In the genomic region with DNA sequence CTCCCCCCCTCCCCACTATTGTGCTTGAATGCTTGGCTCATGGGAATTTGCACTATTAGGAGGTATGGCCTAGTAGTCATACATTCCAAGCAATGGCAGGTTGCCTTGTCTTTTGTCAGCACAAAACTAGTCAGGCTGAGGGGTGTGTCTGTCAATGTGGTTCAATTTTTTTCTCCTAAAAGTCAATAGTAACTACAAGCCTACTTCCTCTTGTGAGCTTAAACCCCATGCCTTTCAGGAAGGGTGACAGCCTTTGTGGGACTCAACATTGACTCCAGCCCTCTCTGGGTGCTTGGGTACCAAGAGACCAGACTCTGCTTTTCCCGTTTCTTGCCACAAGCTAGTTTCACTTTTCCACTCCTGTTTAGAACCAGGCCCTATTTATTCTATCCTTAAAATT, we compare ENCODE assay signal across 26 mouse cellular contexts.
A peak's percentile ranks its signal among the peaks of the same experiment; 100 is the strongest.
DNase-seq lines count a peak whose midpoint lies in the region; ATAC-seq and TF ChIP-seq lines count a peak whose summit lies in the region.
"Had no signal": no experiment of that assay in that cellular context is flagged by ENCODE, and none has a peak within 500 bp of the region (broad histone marks: within the 10 kb centered on the region; RNA-seq: fewer than 3 reads in every experiment).

No protein-coding gene starts in this region.

- TF ChIP-seq POLR2A in heart, adult 2 months (IDR thresholded peaks at IDR 0.05; ENCODE audit: insufficient read depth, low read depth, low read length), result no peak

- DNase-seq in heart, adult 2 months, result no peak
- DNase-seq in heart, postnatal 4 days, result no peak
- peak; percentile 48 for DNase-seq in 3T3-L1 (ENCODE audit: low read depth, low spot score)
- DNase-seq in NIH3T3 (ENCODE audit: low read depth), result peak; percentile 48
- no peak for DNase-seq in layer of hippocampus, adult 18-20 months (ENCODE audit: low spot score in 2 of 2)
- DNase-seq in adrenal gland, postnatal 25 days, result no peak
- DNase-seq: adrenal gland, postnatal 10 days; B cell, adult 2 months; cerebellum, adult 8-10 months; gastrocnemius, postnatal 36 days; kidney, adult 2 months; kidney, postnatal 14 days; lung, adult 18-20 months; lung, postnatal 14 days; right cerebral cortex, postnatal 14 days; spleen, adult 18-20 months; thymus, adult 2 months had no signal

- TF ChIP-seq EP300 in heart, adult 2 months (IDR thresholded peaks at IDR 0.05; ENCODE audit: insufficient read depth, low read depth, low read length), result no peak

- intact Hi-C loops in heart, adult 2 months (cut with DNase I), result no loop called here

- no peak overlapping the region for H3K4me2 ChIP-seq in intestine, embryonic 15.5 days (replicated peaks)
- H3K4me2 ChIP-seq: hindbrain, embryonic 12.5 days; liver, embryonic 11.5 days; neural tube, embryonic 15.5 days had no signal

- H3K36me3 ChIP-seq in heart, adult 2 months (ENCODE audit: control insufficient read depth, insufficient read depth, low read length), result peaks cover 41% of the 10 kb centered on the region
- no peaks in the 10 kb centered on the region for H3K36me3 ChIP-seq in macrophage (ENCODE audit: inconsistent target)
- H3K36me3 ChIP-seq in intestine, embryonic 15.5 days, result no peaks in the 10 kb centered on the region
- H3K36me3 ChIP-seq: hindbrain, embryonic 12.5 days; neural tube, embryonic 15.5 days had no signal

- no peak overlapping the region for H3K4me3 ChIP-seq in heart, adult 2 months
- H3K4me3 ChIP-seq in macrophage (ENCODE audit: inconsistent target), result no peak overlapping the region
- no peak overlapping the region for H3K4me3 ChIP-seq in intestine, embryonic 15.5 days (replicated peaks)
- H3K4me3 ChIP-seq: erythroblast, embryonic 14.5 days; hindbrain, embryonic 12.5 days; neural tube, embryonic 15.5 days had no signal

- H3K9me3 ChIP-seq in intestine, embryonic 15.5 days, result no peaks in the 10 kb centered on the region
- H3K9me3 ChIP-seq: hindbrain, embryonic 12.5 days; neural tube, embryonic 15.5 days had no signal

- ATAC-seq in intestine, embryonic 15.5 days, result no peak
- ATAC-seq: forebrain, embryonic 14.5 days; midbrain, embryonic 16.5 days; Patski had no signal

- peaks cover 25% of the 10 kb centered on the region for H3K4me1 ChIP-seq in heart, adult 2 months (ENCODE audit: control insufficient read depth, insufficient read depth, low read length)
- no peaks in the 10 kb centered on the region for H3K4me1 ChIP-seq in intestine, embryonic 15.5 days (replicated peaks)
- H3K4me1 ChIP-seq: neural tube, embryonic 15.5 days had no signal

- WGBS in heart, adult 2 months, result 65% methylated on average over 1 of the region's 1 CpGs
- 14% methylated on average over 1 of the region's 1 CpGs for WGBS in macrophage (ENCODE audit: missing documents)
- WGBS in intestine, embryonic 15.5 days, result 86% methylated on average over 1 of the region's 1 CpGs

- TF ChIP-seq CTCF in heart, adult 2 months (IDR thresholded peaks at IDR 0.05), result no peak

- no peak overlapping the region for H3K9ac ChIP-seq in heart, adult 2 months (ENCODE audit: low read depth, low read length)
- no peak overlapping the region for H3K9ac ChIP-seq in intestine, embryonic 15.5 days
- H3K9ac ChIP-seq: hindbrain, embryonic 12.5 days; neural tube, embryonic 15.5 days had no signal

- no peaks in the 10 kb centered on the region for H3K79me2 ChIP-seq in heart, adult 2 months (replicated peaks; ENCODE audit: control insufficient read depth, insufficient read depth, low read length)
- no peaks in the 10 kb centered on the region for H3K79me2 ChIP-seq in macrophage (ENCODE audit: inconsistent target)

- no peaks in the 10 kb centered on the region for H3K27me3 ChIP-seq in heart, adult 2 months (ENCODE audit: control insufficient read depth, insufficient read depth, low read length)
- no peaks in the 10 kb centered on the region for H3K27me3 ChIP-seq in intestine, embryonic 15.5 days (replicated peaks)
- H3K27me3 ChIP-seq: hindbrain, embryonic 12.5 days; neural tube, embryonic 15.5 days; Patski had no signal

- H3K27ac ChIP-seq in heart, adult 2 months, result peak overlapping the region; percentile 8; the same call in 1 of the 2 replicates
- H3K27ac ChIP-seq in macrophage, result 0 out of 2 replicates have a peak overlapping the region, but pooled peaks have one; percentile 10
- H3K27ac ChIP-seq in intestine, embryonic 15.5 days, result no peak overlapping the region
- H3K27ac ChIP-seq: hindbrain, embryonic 12.5 days; neural tube, embryonic 15.5 days had no signal

Comparison
In these comparisons a context has a peak if more than half of its experiments do, and no peak if none do; other contexts are left out.
1. DNase-seq: peak in 3T3-L1 (single experiment) and NIH3T3 (single experiment); none in heart, adult 2 months (0 of 2), heart, postnatal 4 days (single experiment), layer of hippocampus, adult 18-20 months (0 of 2) and adrenal gland, postnatal 25 days (single experiment).